Mouse (Mus musculus) cerebellum, adult 2 months (tissue): ENCODE data around the gene Gprc5b.

Experiments used
- CTCF ChIP-seq: fragments of 200-500 bp; IDR thresholded peaks from 2 replicates; pipeline ENCODE4 v1.5.1; 2011; ENCODE audit warnings: low read depth, mild to moderate bottlenecking, control low read depth, low read length, moderate library complexity, borderline replicate concordance; ENCODE audit not compliant: insufficient read depth
- POLR2A ChIP-seq: fragments of 200-500 bp; IDR thresholded peaks from 2 replicates; pipeline ENCODE4 v1.6.1; 2011; ENCODE audit warnings: low read length, control low read depth, borderline replicate concordance; ENCODE audit not compliant: insufficient read depth

DNA sequence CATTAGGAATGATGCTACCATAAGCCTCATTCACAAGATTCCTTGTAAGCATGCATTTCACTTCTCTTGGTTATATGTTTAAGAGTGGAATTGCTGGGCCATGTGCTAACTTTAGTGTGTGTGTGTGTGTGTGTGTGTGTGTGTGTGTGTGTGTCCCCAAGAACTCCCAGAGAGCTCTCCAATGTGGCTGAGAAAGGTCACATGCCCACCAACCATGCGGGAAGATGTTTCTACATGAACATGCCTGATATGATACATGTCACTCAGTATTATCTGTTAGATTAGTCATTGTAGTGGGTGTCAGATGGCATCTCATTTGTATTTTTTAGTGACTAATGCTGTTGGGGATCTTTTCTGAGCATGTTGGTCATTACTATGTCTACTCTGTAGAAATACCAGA is 40.0 kb downstream of the Gprc5b start:
- TF ChIP-seq CTCF: no peak
- TF ChIP-seq POLR2A: no peak
